Comparison of ENCODE assay signal across 17 mouse cellular contexts in the genomic region with DNA sequence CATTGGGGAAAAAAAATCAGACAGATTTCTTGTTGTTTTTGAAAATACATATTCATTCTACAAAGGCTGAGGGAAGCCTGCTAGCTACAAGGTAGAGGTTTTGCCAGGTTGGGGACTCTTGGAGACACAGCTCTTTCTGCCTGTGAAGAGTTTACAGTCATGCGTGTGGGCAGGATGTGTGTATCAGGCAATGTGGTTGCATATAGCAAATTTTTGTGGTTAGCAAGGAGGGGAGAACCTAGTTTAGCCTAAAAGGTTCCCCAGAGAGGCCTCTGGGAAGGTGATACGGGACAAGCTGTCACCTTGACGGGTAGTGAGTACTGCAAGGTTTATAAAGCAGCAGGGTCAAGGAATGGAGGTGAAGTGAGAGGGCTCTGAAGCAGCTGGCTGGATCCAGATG. TPM values are rescaled to one million over a fixed set of nuclear protein-coding genes. Genes with fewer than 3 reads are reported as not detected.
DNase-seq lines count a peak whose midpoint lies in the region; ATAC-seq and TF ChIP-seq lines count a peak whose summit lies in the region.
"Had no signal": no experiment of that assay in that cellular context is flagged by ENCODE, and none has a peak within 500 bp of the region (broad histone marks: within the 10 kb centered on the region; RNA-seq: fewer than 3 reads in every experiment).

No protein-coding gene starts in this region.

- no peaks in the 10 kb centered on the region for H3K79me2 ChIP-seq in CH12.LX (replicated peaks; ENCODE audit: control insufficient read depth, extremely low read depth, insufficient read depth, poor library complexity, severe bottlenecking)

- TF ChIP-seq CTCF in CH12.LX (conservative IDR thresholded peaks at IDR 0.05 in 1 of 2, IDR thresholded peaks at IDR 0.05 in 1 of 2; ENCODE audit: low read depth in 2 of 2, low read length in 2 of 2), result no peak
- TF ChIP-seq CTCF in embryonic fibroblast, embryonic 13.5 days (IDR thresholded peaks at IDR 0.05; ENCODE audit: borderline replicate concordance, insufficient read depth, low read length), result no peak

- H3K4me3 ChIP-seq in CH12.LX (replicated peaks in 1 of 3; ENCODE audit: low read depth in 2 of 3, low read length in 2 of 3, poor library complexity in 1 of 3), result no peak overlapping the region
- no peak overlapping the region for H3K4me3 ChIP-seq in embryonic fibroblast, embryonic 13.5 days (ENCODE audit: insufficient read depth, low read length)
- H3K4me3 ChIP-seq in forebrain, embryonic 16.5 days (replicated peaks; ENCODE audit: low read length), result no peak overlapping the region
- H3K4me3 ChIP-seq in heart, embryonic 12.5 days, result no peak overlapping the region
- H3K4me3 ChIP-seq: forebrain, embryonic 15.5 days; midbrain, embryonic 15.5 days had no signal

- peak; percentile 6 to 13 for DNase-seq in B cell, adult 2 months
- DNase-seq in CH12.LX (ENCODE audit: extremely low read depth), result no peak
- peak; percentile 31 for DNase-seq in splenic B cell, adult 2 months (ENCODE audit: low read depth, low spot score)
- DNase-seq in right cerebral cortex, postnatal 25 days, result no peak
- DNase-seq: cerebellum, adult 9-10 months; gastrocnemius, postnatal 36 days; heart, postnatal 10 days; kidney, postnatal 14 days; lung, postnatal 14 days had no signal

- H3K9ac ChIP-seq in CH12.LX (ENCODE audit: insufficient read depth, low read depth), result no peak overlapping the region
- H3K9ac ChIP-seq in forebrain, embryonic 16.5 days (replicated peaks; ENCODE audit: low read depth, low read length), result no peak overlapping the region
- H3K9ac ChIP-seq in heart, embryonic 12.5 days, result no peak overlapping the region
- H3K9ac ChIP-seq: forebrain, embryonic 15.5 days; midbrain, embryonic 15.5 days had no signal

- no peaks in the 10 kb centered on the region for H3K36me3 ChIP-seq in CH12.LX (replicated peaks in 1 of 2; ENCODE audit: control insufficient read depth in 1 of 2, insufficient read depth in 1 of 2, low read length in 1 of 2)
- no peaks in the 10 kb centered on the region for H3K36me3 ChIP-seq in splenic B cell, adult 2 months (ENCODE audit: control insufficient read depth, insufficient read depth, low read length, poor library complexity, severe bottlenecking)
- H3K36me3 ChIP-seq in forebrain, embryonic 16.5 days (ENCODE audit: control insufficient read depth, insufficient read depth), result no peaks in the 10 kb centered on the region
- no peaks in the 10 kb centered on the region for H3K36me3 ChIP-seq in heart, embryonic 12.5 days
- H3K36me3 ChIP-seq: forebrain, embryonic 15.5 days; G1E; midbrain, embryonic 15.5 days had no signal

- in situ Hi-C loops in CH12.LX (cut with MboI; ENCODE audit: low pct_ligation_motif_present, low pct_unique_long_range_greater_than_20kb, low sequenced_read_pairs), result loop anchor here (5.0 to 25.0 kb wide), 2 partner anchors 70 to 485 kb away; no protein-coding TSS in a partner anchor

- H3K4me1 ChIP-seq in CH12.LX (ENCODE audit: control insufficient read depth in 1 of 2, insufficient read depth in 2 of 2), result peaks cover 9 to 28% of the 10 kb centered on the region in 2 experiments
- peaks cover 17% of the 10 kb centered on the region; the same call in 1 of the 2 replicates for H3K4me1 ChIP-seq in embryonic fibroblast, embryonic 13.5 days (ENCODE audit: control insufficient read depth, insufficient read depth, low read length)
- no peaks in the 10 kb centered on the region for H3K4me1 ChIP-seq in forebrain, embryonic 16.5 days (replicated peaks; ENCODE audit: control insufficient read depth, insufficient read depth, low read length)
- peaks cover 11% of the 10 kb centered on the region for H3K4me1 ChIP-seq in heart, embryonic 12.5 days (replicated peaks)
- H3K4me1 ChIP-seq: forebrain, embryonic 15.5 days; midbrain, embryonic 15.5 days had no signal

- TF ChIP-seq POLR2A in CH12.LX (IDR thresholded peaks at IDR 0.05; ENCODE audit: low read depth, low read length), result no peak
- TF ChIP-seq POLR2A in embryonic fibroblast, embryonic 13.5 days (IDR thresholded peaks at IDR 0.05; ENCODE audit: low read depth, low read length), result no peak

- H3K27ac ChIP-seq in CH12.LX (ENCODE audit: insufficient read depth, low read depth), result no peak overlapping the region
- H3K27ac ChIP-seq in embryonic fibroblast, embryonic 13.5 days (ENCODE audit: insufficient read depth, low read length), result peak overlapping the region; percentile 76
- H3K27ac ChIP-seq in forebrain, embryonic 16.5 days (ENCODE audit: low read length), result no peak overlapping the region
- no peak overlapping the region for H3K27ac ChIP-seq in heart, embryonic 12.5 days (ENCODE audit: poor library complexity, severe bottlenecking)
- H3K27ac ChIP-seq: forebrain, embryonic 15.5 days; midbrain, embryonic 15.5 days had no signal

- dilution Hi-C loops in CH12.LX (cut with MboI; ENCODE audit: extremely low pct_ligation_motif_present, extremely low pct_unique_long_range_greater_than_20kb, low sequenced_read_pairs), result no loop called here

- H3K27me3 ChIP-seq in CH12.LX (replicated peaks), result peaks cover 4% of the 10 kb centered on the region
- no peaks in the 10 kb centered on the region for H3K27me3 ChIP-seq in splenic B cell, adult 2 months (ENCODE audit: control insufficient read depth, insufficient read depth, low read length, poor library complexity, severe bottlenecking)
- H3K27me3 ChIP-seq in forebrain, embryonic 16.5 days (replicated peaks; ENCODE audit: control insufficient read depth, insufficient read depth, low read length), result no peaks in the 10 kb centered on the region
- H3K27me3 ChIP-seq in heart, embryonic 12.5 days (replicated peaks), result peaks cover 3% of the 10 kb centered on the region; the same call in 1 of the 2 replicates
- H3K27me3 ChIP-seq: forebrain, embryonic 15.5 days; midbrain, embryonic 15.5 days had no signal

- H3K9me3 ChIP-seq in CH12.LX (replicated peaks; ENCODE audit: low read length), result peaks cover 2% of the 10 kb centered on the region
- H3K9me3 ChIP-seq in forebrain, embryonic 16.5 days (ENCODE audit: control insufficient read depth, low read length), result no peaks in the 10 kb centered on the region
- peaks cover 4% of the 10 kb centered on the region; the same call in 1 of the 2 replicates for H3K9me3 ChIP-seq in heart, embryonic 12.5 days (replicated peaks)
- H3K9me3 ChIP-seq: forebrain, embryonic 15.5 days; G1E; midbrain, embryonic 15.5 days had no signal

- no peak for ATAC-seq in forebrain, embryonic 16.5 days
- ATAC-seq in heart, embryonic 12.5 days (ENCODE audit: insufficient number of reproducible peaks, low FRiP score), result no peak

- 83% methylated on average over 3 of the region's 3 CpGs for WGBS in forebrain, embryonic 16.5 days
- WGBS in heart, embryonic 12.5 days, result 52% methylated on average over 3 of the region's 3 CpGs

- H3K4me2 ChIP-seq in CH12.LX (ENCODE audit: insufficient read depth, low read depth, poor library complexity, severe bottlenecking), result no peak overlapping the region
- no peak overlapping the region for H3K4me2 ChIP-seq in forebrain, embryonic 16.5 days (ENCODE audit: low read length)
- H3K4me2 ChIP-seq in heart, embryonic 12.5 days, result no peak overlapping the region
- H3K4me2 ChIP-seq: forebrain, embryonic 15.5 days; liver, embryonic 11.5 days; midbrain, embryonic 15.5 days had no signal

- no peak for TF ChIP-seq RAD21 in CH12.LX (IDR thresholded peaks at IDR 0.05; ENCODE audit: low read depth, low read length)

- TF ChIP-seq EP300 in CH12.LX (IDR thresholded peaks at IDR 0.05; ENCODE audit: low read length), result no peak

TF ChIP-seq in CH12.LX, 34 proteins besides CTCF, POLR2A, EP300 and RAD21:
- TF ChIP-seq JUND (conservative IDR thresholded peaks at IDR 0.05; ENCODE audit: low read depth, low read length) (no peak), KAT2A (IDR thresholded peaks at IDR 0.05; ENCODE audit: insufficient replicate concordance, low read length) (no peak), CHD1 (IDR thresholded peaks at IDR 0.05; ENCODE audit: low read depth, low read length) (peak; percentile 38; the same call in 1 of the 2 replicates)

RNA-seq across cellular contexts. Expression of a gene that starts 54.8 kb away (rescaled TPM):
- total RNA-seq in CH12.LX (2012; rRNA removed) (12.3 and 18.6 TPM in 2 replicates), CH12.LX (2014; rRNA removed) (19.1 and 21.7 TPM in 2 replicates)
- 30.6 and 33.8 TPM in 2 replicates for polyA plus RNA-seq in CH12.LX (2012; ENCODE audit: insufficient read length, low read depth)
- not detected in 2 replicates for polyA plus RNA-seq in embryonic fibroblast, embryonic 13.5 days (2011; ENCODE audit: insufficient read length, low read depth, missing spikeins)
- 0.14 and 0.29 TPM in 2 replicates for polyA plus RNA-seq in forebrain, embryonic 16.5 days (2015; fragmentation: Nextera tagmentation; extraction: Ambion mirVana)
- polyA plus RNA-seq in heart, embryonic 12.5 days (2016; fragmentation: Nextera tagmentation; extraction: Ambion mirVana), result 0.23 TPM in 1 of 2 replicates, not detected in the other
- total RNA-seq: gastrocnemius, postnatal 36 days; heart, postnatal 10 days; layer of hippocampus, postnatal 14 days had no signal
- polyA plus RNA-seq: forebrain, embryonic 15.5 days; midbrain, embryonic 15.5 days had no signal

Comparison
In these comparisons a context has a peak if more than half of its experiments do, and no peak if none do; other contexts are left out.
1. DNase-seq: peak in B cell, adult 2 months (2 of 2) and splenic B cell, adult 2 months (single experiment); none in CH12.LX (single experiment) and right cerebral cortex, postnatal 25 days (single experiment).
2. RNA of a gene that starts 54.8 kb away (polyA plus RNA-seq): 30.6 to 33.8 TPM in CH12.LX; 0.23 TPM in heart, embryonic 12.5 days, 0.14 to 0.29 TPM in forebrain, embryonic 16.5 days and not detected in embryonic fibroblast, embryonic 13.5 days; every median in the first group is over 10 times any median in the second.